Mouse (Mus musculus) ovary, postnatal 10 days (tissue): ENCODE measurements around the gene Adrm1.
"Not testable (repeated sequence)": the region's sequence is repeated elsewhere in the genome, so short reads cannot be mapped to it uniquely, and the experiment has no call there.

Experiments used
- DNase-seq: peaks from one replicate; pipeline ENCODE4 v3.0.0; 2022; ENCODE audit warnings: low spot score

Gene Adrm1

GRCm38 (mm10) chr2:180170806-180171521 lies at the start of gene Adrm1:
Adrm1 (plus strand) TSS chr2:180171485.
- peak; percentile 93 for DNase-seq

- DNase-seq = no peak
Observed at GRCm38 (mm10) chr2:180124192-180124591, 47.1 kb upstream of the Adrm1 start.

GRCm38 (mm10) chr2:180126195-180126594 lies 45.1 kb upstream of the Adrm1 start:
- no peak for DNase-seq

GRCm38 (mm10) chr2:180127675-180128074 lies 43.6 kb upstream of the Adrm1 start:
- DNase-seq = no peak

GRCm38 (mm10) chr2:180133231-180133630 lies 38.1 kb upstream of the Adrm1 start:
- DNase-seq = no peak

- DNase-seq = no peak
Observed at GRCm38 (mm10) chr2:180133911-180134310, 37.4 kb upstream of the Adrm1 start.

GRCm38 (mm10) chr2:180135414-180135813 lies 35.9 kb upstream of the Adrm1 start:
- no peak for DNase-seq

- DNase-seq = no peak
Observed at GRCm38 (mm10) chr2:180146091-180146490, 25.2 kb upstream of the Adrm1 start.

- no peak for DNase-seq
Observed at GRCm38 (mm10) chr2:180147379-180147778, 23.9 kb upstream of the Adrm1 start.

GRCm38 (mm10) chr2:180148551-180148950 lies 22.7 kb upstream of the Adrm1 start:
- DNase-seq = no peak

- no peak for DNase-seq
Observed at GRCm38 (mm10) chr2:180154796-180155195, 16.5 kb upstream of the Adrm1 start.

- DNase-seq = no peak
Observed at GRCm38 (mm10) chr2:180158627-180159026, 12.7 kb upstream of the Adrm1 start.

GRCm38 (mm10) chr2:180165855-180166254 lies 5.4 kb upstream of the Adrm1 start:
- no peak for DNase-seq

- no peak for DNase-seq
Observed at GRCm38 (mm10) chr2:180166869-180167268, 4.4 kb upstream of the Adrm1 start.

GRCm38 (mm10) chr2:180170151-180170805 lies 1.0 kb upstream of the Adrm1 start:
- no peak for DNase-seq

GRCm38 (mm10) chr2:180171522-180172070 lies 311 bp downstream of the Adrm1 start:
- no peak for DNase-seq

- DNase-seq = no peak
Observed at GRCm38 (mm10) chr2:180172152-180172551, 867 bp downstream of the Adrm1 start.

- DNase-seq = no peak
Observed at GRCm38 (mm10) chr2:180173163-180173562, 1.9 kb downstream of the Adrm1 start.

GRCm38 (mm10) chr2:180173711-180174110 lies 2.4 kb downstream of the Adrm1 start:
- not testable (repeated sequence) for DNase-seq

- DNase-seq = no peak
Observed at GRCm38 (mm10) chr2:180174121-180174520, 2.8 kb downstream of the Adrm1 start.

GRCm38 (mm10) chr2:180175725-180176124 lies 4.4 kb downstream of the Adrm1 start:
- DNase-seq = no peak

GRCm38 (mm10) chr2:180181542-180181941 lies 10.3 kb downstream of the Adrm1 start:
- DNase-seq = no peak

GRCm38 (mm10) chr2:180184011-180184751 lies 12.9 kb downstream of the Adrm1 start:
- no peak for DNase-seq
